Mouse (Mus musculus) heart, embryonic 11.5 days (tissue): ENCODE measurements around the gene Rps19bp1. TPM values are rescaled to one million over a fixed set of nuclear protein-coding genes. Genes with fewer than 3 reads are reported as not detected.

Experiments
- ATAC-seq: fragments of 200-750 bp; cut with Nextera tagmentation; replicated peaks from 2 replicates; pipeline ENCODE4 v1.8.0; 2017; ENCODE audit warnings: moderate library complexity; ENCODE audit not compliant: insufficient number of reproducible peaks, low FRiP score, low TSS enrichment
- H3K27ac ChIP-seq: fragments of 300-500 bp; sonication (generic); 2 replicates; pipeline ENCODE4 v1.5.1; 2014; ENCODE audit warnings: mild to moderate bottlenecking, low read depth, low read length
- H3K27me3 ChIP-seq: fragments of 300-500 bp; sonication (generic); 2 replicates; pipeline ENCODE4 v1.6.1; 2014; ENCODE audit warnings: mild to moderate bottlenecking, low read length, mixed read lengths; ENCODE audit not compliant: control insufficient read depth, insufficient read depth
- H3K36me3 ChIP-seq: fragments of 300-500 bp; sonication (generic); 2 replicates; pipeline ENCODE4 v1.6.1; 2014; ENCODE audit warnings: mild to moderate bottlenecking, low read length, moderate library complexity, mixed read lengths; ENCODE audit not compliant: control insufficient read depth, insufficient read depth
- H3K4me1 ChIP-seq: fragments of 300-500 bp; sonication (generic); 2 replicates; pipeline ENCODE4 v1.6.1; 2014; ENCODE audit warnings: low read length; ENCODE audit not compliant: control insufficient read depth, insufficient read depth
- H3K4me2 ChIP-seq: fragments of 300-500 bp; sonication (generic); 2 replicates; pipeline ENCODE4 v1.6.1; 2014; ENCODE audit warnings: mild to moderate bottlenecking, moderate library complexity
- H3K4me3 ChIP-seq: fragments of 300-500 bp; sonication (generic); 2 replicates; pipeline ENCODE4 v1.5.1; 2014; ENCODE audit warnings: low read depth, low read length
- H3K9ac ChIP-seq: fragments of 300-500 bp; sonication (generic); 2 replicates; pipeline ENCODE4 v1.6.1; 2014; ENCODE audit warnings: mild to moderate bottlenecking, low read depth, low read length, moderate library complexity
- H3K9me3 ChIP-seq: fragments of 300-500 bp; sonication (generic); replicated peaks from 2 replicates; pipeline ENCODE4 v1.6.1; 2016; ENCODE audit warnings: low read length; ENCODE audit not compliant: control insufficient read depth
- WGBS: fragments of 180-500 bp; shearing (Covaris S2); extraction: QIAGEN DNeasy Blood & Tissue Kit; methylation state at CpG from one replicate; pipeline ENCODE4 v1.1.7; 2014; ENCODE audit not compliant: insufficient replicate concordance; 5-methylcytosine and 5-hydroxymethylcytosine counted together
- polyA plus RNA-seq: library from polyadenylated mRNA; unstranded; fragments of >200 nt; fragmentation: Nextera tagmentation; extraction: Ambion mirVana; gene quantifications from 2 replicates; pipeline ENCODE4 v1.2.1, GENCODE M21; 2014

Gene Rps19bp1
- polyA plus RNA-seq, 1 experiment from 2014 or later = 53.8 TPM

DNA sequence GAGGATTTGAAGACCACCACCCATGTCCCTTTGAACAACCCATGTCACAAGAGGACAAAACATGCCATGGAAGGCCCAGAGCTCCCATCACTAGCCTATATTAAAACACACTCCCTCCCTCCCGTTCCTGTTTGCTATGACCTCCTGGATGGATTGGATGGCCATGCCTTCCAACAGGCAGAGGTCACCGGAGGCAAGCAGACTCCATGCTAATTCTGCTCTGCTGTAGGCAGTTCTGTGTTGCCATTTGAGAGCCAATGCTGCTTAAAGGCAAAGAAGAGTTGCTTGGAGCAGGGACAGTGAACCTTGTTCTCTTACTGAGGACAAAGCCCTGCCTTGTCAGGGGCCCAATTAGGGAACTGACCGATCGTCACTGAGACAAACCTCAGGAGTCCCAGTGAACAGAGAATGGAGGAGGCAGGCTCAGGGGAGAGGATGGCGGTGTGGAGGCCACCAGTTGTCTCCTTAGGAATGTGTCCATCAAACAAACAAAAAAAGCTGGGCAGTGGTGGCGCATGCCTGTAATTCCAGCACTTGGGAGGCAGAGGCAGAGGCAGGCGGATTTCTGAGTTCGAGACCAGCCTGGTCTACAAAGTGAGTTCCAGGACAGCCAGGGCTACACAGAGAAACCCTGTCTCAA, 4.6 kb downstream of the Rps19bp1 start:
- WGBS = 80% methylated on average over 8 of the region's 8 CpGs

GRCm38 (mm10) chr15:80258240-80259170, 5.6 kb downstream of the Rps19bp1 start:
- WGBS = 54% methylated on average over 11 of the region's 11 CpGs
- Histone ChIP-seq H3K9me3 (no peaks in the 10 kb centered on the region), H3K4me2 (peak overlapping the region; percentile 84), H3K36me3 (peaks cover 14% of the 10 kb centered on the region), H3K4me3 (peak overlapping the region; percentile 22), H3K4me1 (peaks cover 29% of the 10 kb centered on the region), H3K27me3 (no peaks in the 10 kb centered on the region), H3K9ac (peak overlapping the region; percentile 50), H3K27ac (peak overlapping the region; percentile 82)
- peak; percentile 47; the same call in 1 of the 2 replicates for ATAC-seq

More for the DNA sequence above, 4.6 kb downstream of the Rps19bp1 start:
- Histone ChIP-seq H3K4me3 (no peak overlapping the region), H3K4me2 (no peak overlapping the region), H3K27ac (no peak overlapping the region), H3K9me3 (no peaks in the 10 kb centered on the region), H3K9ac (no peak overlapping the region), H3K27me3 (no peaks in the 10 kb centered on the region), H3K4me1 (peaks cover 24% of the 10 kb centered on the region), H3K36me3 (peaks cover 14% of the 10 kb centered on the region)
- no peak for ATAC-seq

DNA sequence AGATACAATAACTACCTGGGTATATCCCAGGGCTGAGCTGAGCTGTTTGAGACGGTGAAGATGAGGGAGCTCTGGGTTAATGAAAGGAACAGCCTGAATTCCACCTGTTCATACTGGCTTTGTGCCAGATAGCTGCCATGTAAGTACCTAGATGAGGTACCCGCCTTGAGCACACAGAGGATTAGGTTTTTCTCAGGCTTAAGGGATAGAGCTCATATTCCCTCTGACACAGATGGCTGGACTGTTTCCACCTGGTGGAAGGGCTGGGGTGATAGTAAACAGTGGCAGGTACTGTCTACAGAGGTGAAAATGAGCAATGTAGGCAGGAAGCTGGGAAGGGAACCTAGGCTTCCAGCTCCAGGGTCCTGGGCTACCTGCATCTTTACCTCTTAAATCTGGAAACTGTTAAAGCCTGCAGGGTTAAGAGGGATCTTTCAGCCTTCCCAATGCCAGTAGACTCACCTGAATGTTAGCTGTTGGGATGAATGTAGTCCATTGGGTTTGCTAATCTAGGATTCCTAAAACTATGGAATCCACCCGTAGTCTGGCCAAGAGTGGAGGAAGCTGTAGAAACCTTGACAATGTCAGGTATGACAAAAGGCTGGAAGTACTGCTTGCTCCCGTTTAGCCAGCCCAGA, 6.4 kb downstream of the Rps19bp1 start:
- no peaks in the 10 kb centered on the region for H3K9me3 ChIP-seq
- peak overlapping the region; percentile 58 for H3K9ac ChIP-seq
- H3K27me3 ChIP-seq = no peaks in the 10 kb centered on the region
- H3K4me2 ChIP-seq = peak overlapping the region; percentile 84
- peak overlapping the region; percentile 98 for H3K4me3 ChIP-seq
- peaks cover 14% of the 10 kb centered on the region for H3K36me3 ChIP-seq
- H3K4me1 ChIP-seq = peaks cover 21% of the 10 kb centered on the region
- WGBS = 37% methylated on average over 4 of the region's 4 CpGs
- ATAC-seq = no peak
- H3K27ac ChIP-seq = peak overlapping the region; percentile 99

DNA sequence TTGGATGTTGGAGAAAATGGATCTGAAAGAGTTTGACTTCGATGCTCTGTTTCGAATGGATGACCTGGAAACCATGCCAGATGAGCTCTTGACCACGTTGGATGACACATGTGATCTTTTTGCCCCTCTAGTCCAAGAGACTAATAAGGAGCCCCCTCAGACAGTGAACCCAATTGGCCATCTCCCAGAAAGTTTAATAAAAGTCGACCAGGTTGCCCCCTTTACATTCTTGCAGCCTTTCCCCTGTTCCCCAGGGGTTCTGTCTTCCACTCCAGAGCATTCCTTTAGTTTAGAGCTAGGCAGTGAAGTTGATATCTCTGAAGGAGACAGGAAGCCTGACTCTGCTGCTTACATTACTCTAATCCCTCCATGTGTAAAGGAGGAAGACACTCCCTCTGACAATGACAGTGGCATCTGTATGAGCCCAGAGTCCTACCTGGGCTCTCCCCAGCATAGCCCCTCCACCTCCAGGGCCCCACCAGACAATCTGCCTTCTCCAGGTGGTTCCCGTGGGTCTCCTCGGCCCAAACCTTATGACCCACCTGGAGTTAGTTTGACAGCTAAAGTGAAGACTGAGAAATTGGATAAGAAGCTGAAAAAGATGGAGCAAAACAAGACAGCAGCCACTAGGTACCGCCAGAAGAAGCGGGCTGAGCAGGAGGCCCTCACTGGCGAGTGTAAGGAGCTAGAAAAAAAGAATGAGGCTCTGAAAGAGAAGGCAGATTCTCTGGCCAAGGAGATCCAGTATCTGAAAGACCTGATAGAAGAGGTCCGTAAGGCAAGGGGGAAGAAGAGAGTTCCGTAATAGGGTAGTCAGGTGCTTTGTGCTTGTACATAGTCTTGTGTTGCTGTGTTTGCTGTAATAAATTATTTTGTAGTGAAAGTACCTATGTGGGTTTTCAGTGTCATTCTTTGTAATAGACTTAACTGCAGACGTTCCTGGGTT, 7.2 kb downstream of the Rps19bp1 start:
- Histone ChIP-seq H3K9ac (peak overlapping the region; percentile 100), H3K4me2 (peak overlapping the region; percentile 84), H3K4me3 (peak overlapping the region; percentile 98), H3K36me3 (peaks cover 14% of the 10 kb centered on the region), H3K27ac (peak overlapping the region; percentile 99), H3K27me3 (no peaks in the 10 kb centered on the region), H3K4me1 (peaks cover 21% of the 10 kb centered on the region), H3K9me3 (no peaks in the 10 kb centered on the region)
- no peak for ATAC-seq
- WGBS = 66% methylated on average over 12 of the region's 12 CpGs

DNA sequence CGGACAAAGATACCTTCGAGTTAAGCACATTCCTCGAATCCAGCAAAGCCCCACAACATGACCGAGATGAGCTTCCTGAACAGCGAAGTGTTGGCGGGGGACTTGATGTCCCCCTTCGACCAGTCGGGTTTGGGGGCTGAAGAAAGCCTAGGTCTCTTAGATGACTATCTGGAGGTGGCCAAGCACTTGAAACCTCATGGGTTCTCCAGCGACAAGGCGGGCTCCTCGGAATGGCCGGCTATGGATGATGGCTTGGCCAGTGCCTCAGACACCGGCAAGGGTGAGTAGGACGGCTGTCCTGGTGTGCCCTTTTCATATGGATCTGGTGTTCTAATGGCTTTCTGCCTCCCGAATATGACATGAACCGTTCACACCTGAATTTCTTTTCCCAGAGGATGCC, 7.9 kb downstream of the Rps19bp1 start:
- H3K9me3 ChIP-seq = no peaks in the 10 kb centered on the region
- H3K4me3 ChIP-seq = peak overlapping the region; percentile 98
- peaks cover 14% of the 10 kb centered on the region for H3K36me3 ChIP-seq
- 9% methylated on average over 16 of the region's 16 CpGs for WGBS
- peak overlapping the region; percentile 99 for H3K27ac ChIP-seq
- peaks cover 27% of the 10 kb centered on the region for H3K4me1 ChIP-seq
- no peaks in the 10 kb centered on the region for H3K27me3 ChIP-seq
- H3K4me2 ChIP-seq = peak overlapping the region; percentile 84
- H3K9ac ChIP-seq = peak overlapping the region; percentile 100
- no peak for ATAC-seq

DNA sequence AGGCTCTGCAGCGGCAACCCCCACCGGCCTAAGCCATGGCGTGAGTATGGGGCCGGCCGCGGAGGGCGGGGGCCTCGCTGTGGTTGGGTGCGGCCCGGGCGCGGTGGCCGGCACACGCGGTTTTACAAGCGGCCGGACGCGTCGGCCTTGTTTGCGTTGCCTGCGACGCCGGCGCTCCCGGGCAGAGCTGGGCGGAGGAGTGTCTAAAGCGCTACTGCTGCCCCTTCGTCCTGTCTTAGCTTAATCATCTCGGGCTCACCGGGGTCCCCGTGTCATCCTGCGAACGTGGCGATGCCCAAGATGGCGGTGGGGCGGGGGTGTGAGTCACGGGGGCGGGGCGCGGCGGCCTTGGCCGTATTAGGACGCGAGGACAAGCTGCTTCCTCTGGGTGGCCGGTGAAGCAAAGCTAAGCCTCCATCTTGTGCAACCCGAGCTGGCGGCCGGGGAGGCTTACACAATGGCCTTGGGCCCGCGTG, 8.4 kb downstream of the Rps19bp1 start:
- Histone ChIP-seq H3K4me3 (peak overlapping the region; percentile 98), H3K27me3 (no peaks in the 10 kb centered on the region), H3K4me1 (peaks cover 33% of the 10 kb centered on the region), H3K9me3 (no peaks in the 10 kb centered on the region), H3K27ac (peak overlapping the region; percentile 99), H3K9ac (peak overlapping the region; percentile 100), H3K4me2 (peak overlapping the region; percentile 84), H3K36me3 (peaks cover 14% of the 10 kb centered on the region)
- under 1% methylated on average over 51 of the region's 51 CpGs for WGBS
- peak; percentile 60 for ATAC-seq

GRCm38 (mm10) chr15:80254847-80255645, 9.1 kb downstream of the Rps19bp1 start, which contains the start of gene Atf4:
Gene Atf4, plus strand, starts transcription at chr15:80255184.
- Histone ChIP-seq H3K27ac (peak within 1 kb of the TSS; percentile 99), H3K9ac (peak within 1 kb of the TSS; percentile 100), H3K4me3 (peak within 1 kb of the TSS; percentile 98), H3K36me3 (peaks cover 14% of the 10 kb centered on the region), H3K27me3 (no peaks in the 10 kb centered on the region), H3K4me1 (peaks cover 39% of the 10 kb centered on the region), H3K4me2 (peak within 1 kb of the TSS; percentile 84), H3K9me3 (no peaks in the 10 kb centered on the region)
- under 1% methylated on average over 62 of the region's 62 CpGs for WGBS
- ATAC-seq = peak; percentile 91
